Mouse (Mus musculus) MEL (cell line): ENCODE measurements around the gene Thsd4. TPM values are rescaled to one million over a fixed set of nuclear protein-coding genes. Genes with fewer than 3 reads are reported as not detected.

Source experiments
- DNase-seq: peaks from one replicate; pipeline ENCODE4 v3.0.0; 2011; ENCODE audit warnings: low read depth, low spot score
- H3K27ac ChIP-seq: 2 replicates; pipeline ENCODE4 v1.5.1; 2012; ENCODE audit warnings: low read depth, mild to moderate bottlenecking, control low read depth, low read length, moderate library complexity; ENCODE audit not compliant: control insufficient read depth
- H3K27me3 ChIP-seq, 2 experiments: fragments of 150-350 bp in 1 of 2; sonication (generic) in 1 of 2; 2 replicates each; pipeline ENCODE4 v1.6.1; 2012; ENCODE audit warnings: low read length in 2 of 2, mild to moderate bottlenecking in 2 of 2, improper control_type of control experiment in 1 of 2, moderate library complexity in 1 of 2; ENCODE audit not compliant: insufficient read depth in 2 of 2, control insufficient read depth in 1 of 2
- H3K36me3 ChIP-seq, 2 experiments: 2 replicates each; pipeline ENCODE4 v1.6.1; 2012 to 2014; ENCODE audit warnings: low read length in 2 of 2, improper control_type of control experiment in 1 of 2, inconsistent platforms in 1 of 2, mild to moderate bottlenecking in 1 of 2; ENCODE audit not compliant: insufficient read depth in 2 of 2, control insufficient read depth in 1 of 2
- H3K4me1 ChIP-seq, 2 experiments: fragments of 150-350 bp in 1 of 2; sonication (generic) in 1 of 2; 2 replicates each; pipeline ENCODE4 v1.6.1; 2012; ENCODE audit warnings: low read length in 2 of 2, improper control_type of control experiment in 1 of 2, mild to moderate bottlenecking in 1 of 2; ENCODE audit not compliant: insufficient read depth in 2 of 2, control insufficient read depth in 1 of 2
- H3K4me3 ChIP-seq, 2 experiments: fragments of 150-350 bp in 1 of 2; sonication (generic) in 1 of 2; 2 replicates each; pipeline ENCODE4 v1.5.1; 2012; ENCODE audit warnings: low read depth in 2 of 2, low read length in 2 of 2, mild to moderate bottlenecking in 2 of 2, moderate library complexity in 2 of 2, control low read depth in 1 of 2, improper control_type of control experiment in 1 of 2; ENCODE audit not compliant: control insufficient read depth in 1 of 2, insufficient read depth in 1 of 2
- H3K79me2 ChIP-seq: 2 replicates; pipeline ENCODE4 v1.6.1; 2012; ENCODE audit warnings: mild to moderate bottlenecking, low read length, moderate library complexity; ENCODE audit not compliant: control insufficient read depth, poor library complexity, insufficient read depth
- H3K9ac ChIP-seq: 2 replicates; pipeline ENCODE4 v1.6.1; 2012; ENCODE audit warnings: low read depth, mild to moderate bottlenecking, control low read depth, low read length, moderate library complexity; ENCODE audit not compliant: control insufficient read depth, poor library complexity, severe bottlenecking
- H3K9me3 ChIP-seq: fragments of 150-350 bp; sonication (generic); replicated peaks from 2 replicates; pipeline ENCODE4 v1.6.1; 2012; ENCODE audit warnings: mild to moderate bottlenecking, low read length, improper control_type of control experiment, moderate library complexity; ENCODE audit not compliant: insufficient read depth
- CHD2 ChIP-seq: IDR thresholded peaks from 2 replicates; pipeline ENCODE4 v1.6.1; 2011; ENCODE audit warnings: low read length, improper control_type of control experiment
- CTCF ChIP-seq, 3 experiments: IDR thresholded peaks in 2 of 3; conservative IDR thresholded peaks in 1 of 3; 2 replicates each; pipeline ENCODE4 v1.5.1; 2011 to 2012; ENCODE audit warnings: low read length in 3 of 3, low read depth in 2 of 3, mild to moderate bottlenecking in 2 of 3, improper control_type of control experiment in 1 of 3, inconsistent platforms in 1 of 3, mixed read lengths in 1 of 3, moderate library complexity in 1 of 3; ENCODE audit not compliant: control insufficient read depth in 1 of 3, insufficient read depth in 1 of 3, poor library complexity in 1 of 3, severe bottlenecking in 1 of 3
- E2F4 ChIP-seq: IDR thresholded peaks from 2 replicates; pipeline ENCODE4 v1.6.1; 2011; ENCODE audit warnings: low read depth, low read length, improper control_type of control experiment, borderline replicate concordance
- ELF1 ChIP-seq: IDR thresholded peaks from 2 replicates; pipeline ENCODE4 v1.6.1; 2014; ENCODE audit warnings: low read depth, mild to moderate bottlenecking, inconsistent platforms, low read length, improper control_type of control experiment, moderate library complexity
- GABPA ChIP-seq: IDR thresholded peaks from 2 replicates; pipeline ENCODE4 v1.6.1; 2012; ENCODE audit warnings: low read depth, mild to moderate bottlenecking, inconsistent platforms, low read length, improper control_type of control experiment, moderate library complexity
- GATA1 ChIP-seq: IDR thresholded peaks from 2 replicates; pipeline ENCODE4 v1.6.1; 2011; ENCODE audit warnings: low read depth, low read length, improper control_type of control experiment
- HCFC1 ChIP-seq: IDR thresholded peaks from 2 replicates; pipeline ENCODE4 v1.6.1; 2012; ENCODE audit warnings: low read depth, mild to moderate bottlenecking, inconsistent platforms, low read length, improper control_type of control experiment, moderate library complexity
- MAX ChIP-seq: IDR thresholded peaks from 2 replicates; pipeline ENCODE4 v1.6.1; 2011; ENCODE audit warnings: low read length, improper control_type of control experiment
- MAZ ChIP-seq: IDR thresholded peaks from 2 replicates; pipeline ENCODE4 v1.6.1; 2012; ENCODE audit warnings: low read depth, mild to moderate bottlenecking, inconsistent platforms, low read length, improper control_type of control experiment
- MYB ChIP-seq: IDR thresholded peaks from 2 replicates; pipeline ENCODE4 v1.6.1; 2011; ENCODE audit warnings: mild to moderate bottlenecking, low read depth, low read length, improper control_type of control experiment
- MYC ChIP-seq: IDR thresholded peaks from 2 replicates; pipeline ENCODE4 v1.6.1; 2011; ENCODE audit warnings: low read depth, mild to moderate bottlenecking, low read length, improper control_type of control experiment, moderate library complexity
- NELFE ChIP-seq: IDR thresholded peaks from 2 replicates; pipeline ENCODE4 v1.6.1; 2011; ENCODE audit warnings: low read depth, low read length, improper control_type of control experiment
- POLR2A ChIP-seq, 2 experiments: IDR thresholded peaks; 2 replicates each; pipeline ENCODE4 v1.6.1; 2011 to 2012; ENCODE audit warnings: low read length in 2 of 2, mild to moderate bottlenecking in 2 of 2, control low read depth in 1 of 2, improper control_type of control experiment in 1 of 2, low read depth in 1 of 2, moderate library complexity in 1 of 2; ENCODE audit not compliant: control insufficient read depth in 1 of 2, insufficient read depth in 1 of 2, poor library complexity in 1 of 2
- RCOR1 ChIP-seq: IDR thresholded peaks from 2 replicates; pipeline ENCODE4 v1.6.1; 2012; ENCODE audit warnings: low read depth, mild to moderate bottlenecking, inconsistent platforms, low read length, improper control_type of control experiment
- SMC3 ChIP-seq: IDR thresholded peaks from 2 replicates; pipeline ENCODE4 v1.6.1; 2011; ENCODE audit warnings: low read depth, low read length, improper control_type of control experiment
- TAL1 ChIP-seq: IDR thresholded peaks from 2 replicates; pipeline ENCODE4 v1.6.1; 2012; ENCODE audit warnings: mild to moderate bottlenecking, inconsistent platforms, low read length, moderate library complexity, mixed read lengths
- UBTF ChIP-seq: IDR thresholded peaks from 2 replicates; pipeline ENCODE4 v1.6.1; 2012; ENCODE audit warnings: low read depth, mild to moderate bottlenecking, inconsistent platforms, low read length, improper control_type of control experiment, moderate library complexity, borderline replicate concordance; ENCODE audit not compliant: insufficient read depth
- USF1 ChIP-seq: IDR thresholded peaks from 2 replicates; pipeline ENCODE4 v1.6.1; 2014; ENCODE audit warnings: low read depth, mild to moderate bottlenecking, inconsistent platforms, low read length, improper control_type of control experiment, moderate library complexity
- ZC3H11A ChIP-seq: IDR thresholded peaks from 2 replicates; pipeline ENCODE4 v1.6.1; 2012; ENCODE audit warnings: low read depth, mild to moderate bottlenecking, inconsistent platforms, low read length, improper control_type of control experiment
- ZKSCAN1 ChIP-seq: IDR thresholded peaks from 2 replicates; pipeline ENCODE4 v1.6.1; 2012; ENCODE audit warnings: low read depth, mild to moderate bottlenecking, inconsistent platforms, low read length, improper control_type of control experiment, moderate library complexity
- ZMIZ1 ChIP-seq: IDR thresholded peaks from 2 replicates; pipeline ENCODE4 v1.6.1; 2012; ENCODE audit warnings: low read depth, mild to moderate bottlenecking, inconsistent platforms, low read length, improper control_type of control experiment, moderate library complexity
- ZNF384 ChIP-seq: IDR thresholded peaks from 2 replicates; pipeline ENCODE4 v1.6.1; 2012; ENCODE audit warnings: low read depth, mild to moderate bottlenecking, inconsistent platforms, low read length, improper control_type of control experiment
- polyA plus RNA-seq, 2 experiments: library from polyadenylated mRNA; stranded (reverse) in 1 of 2; unstranded in 1 of 2; fragments of >175 nt in 1 of 2; fragments of >200 nt in 1 of 2; gene quantifications; 2 replicates each; pipeline versions ENCODE4 v1.2.1 to v1.2.4; 2012; ENCODE audit warnings: low replicate concordance in 2 of 2, low read depth in 1 of 2; ENCODE audit not compliant: insufficient read length in 2 of 2, insufficient read depth in 1 of 2, missing spikeins in 1 of 2
- total RNA-seq: library from RNA; depleted of rRNA; stranded (reverse); fragments of 300-350 nt; gene quantifications from 2 replicates; pipeline ENCODE4 v1.2.3, GENCODE M21; 2012

Thsd4 gene
- total and polyA plus RNA-seq, 3 experiments: 0.08 TPM; not detected in 1

DNA sequence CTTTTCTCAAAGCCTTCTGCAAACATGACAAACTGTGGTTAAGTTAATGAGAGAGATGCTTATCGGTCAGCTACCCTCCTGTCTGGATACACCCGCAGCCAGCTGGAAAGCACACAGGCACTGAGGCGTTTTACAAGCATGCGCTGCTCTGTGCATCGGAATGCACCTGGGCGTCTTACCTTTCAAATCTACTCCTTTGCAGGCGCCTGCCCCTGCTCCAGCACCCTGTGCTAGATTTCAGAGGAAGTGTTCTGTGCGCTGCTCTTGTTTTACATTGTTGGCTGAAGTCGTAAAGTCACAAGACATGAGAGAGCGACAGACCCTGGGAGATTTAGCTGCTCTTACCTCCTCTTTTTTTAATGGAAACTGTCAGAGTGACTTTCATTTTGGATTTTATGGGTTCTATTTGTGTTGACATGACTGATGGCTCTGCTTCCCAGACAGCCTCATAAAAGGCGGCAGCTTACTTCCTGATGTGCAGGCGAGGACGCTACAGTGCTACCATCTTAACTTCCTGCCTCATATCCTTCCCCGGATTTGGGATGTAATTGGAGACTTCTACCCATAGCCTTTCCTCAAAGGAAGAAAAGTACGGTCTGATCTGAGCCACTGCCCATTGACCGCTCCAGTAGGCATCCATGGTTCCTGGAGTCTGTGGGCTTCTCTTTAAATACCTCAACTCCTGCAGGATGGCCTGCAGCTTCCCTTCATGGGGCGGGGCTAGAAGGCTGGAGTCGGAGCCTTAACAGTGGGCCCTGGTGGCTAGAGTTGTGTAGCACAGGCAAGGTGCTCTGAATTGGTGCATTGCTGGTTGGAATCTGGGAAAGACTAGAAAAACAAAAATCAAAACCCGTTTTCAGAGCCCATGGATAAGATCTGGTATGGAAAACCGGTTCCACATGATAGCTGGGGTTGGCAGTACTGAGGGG lies 40.9 kb upstream of the Thsd4 start:
- no peaks in the 10 kb centered on the region for H3K79me2 ChIP-seq
- DNase-seq: no peak
- H3K4me3 ChIP-seq: no peak overlapping the region
- no peak overlapping the region for H3K27ac ChIP-seq
- TF ChIP-seq CTCF (IDR thresholded peaks at IDR 0.05 in 2 of 3, conservative IDR thresholded peaks at IDR 0.05 in 1 of 3; ENCODE audit: control insufficient read depth in 1 of 3, insufficient read depth in 1 of 3, low read depth in 2 of 3, low read length in 3 of 3, poor library complexity in 1 of 3, severe bottlenecking in 1 of 3) (peak in 1 of 3 experiments; percentile 10; a peak in 1 of 6 replicates), SMC3 (no peak), HCFC1 (no peak), MAZ (no peak), NELFE (no peak)
- no peaks in the 10 kb centered on the region for H3K27me3 ChIP-seq
- no peaks in the 10 kb centered on the region for H3K36me3 ChIP-seq
- H3K4me1 ChIP-seq: peaks cover 0 to 5% of the 10 kb centered on the region in 2 experiments; a peak in 1 of 4 replicates
- no peaks in the 10 kb centered on the region for H3K9me3 ChIP-seq
- H3K9ac ChIP-seq: no peak overlapping the region

DNA sequence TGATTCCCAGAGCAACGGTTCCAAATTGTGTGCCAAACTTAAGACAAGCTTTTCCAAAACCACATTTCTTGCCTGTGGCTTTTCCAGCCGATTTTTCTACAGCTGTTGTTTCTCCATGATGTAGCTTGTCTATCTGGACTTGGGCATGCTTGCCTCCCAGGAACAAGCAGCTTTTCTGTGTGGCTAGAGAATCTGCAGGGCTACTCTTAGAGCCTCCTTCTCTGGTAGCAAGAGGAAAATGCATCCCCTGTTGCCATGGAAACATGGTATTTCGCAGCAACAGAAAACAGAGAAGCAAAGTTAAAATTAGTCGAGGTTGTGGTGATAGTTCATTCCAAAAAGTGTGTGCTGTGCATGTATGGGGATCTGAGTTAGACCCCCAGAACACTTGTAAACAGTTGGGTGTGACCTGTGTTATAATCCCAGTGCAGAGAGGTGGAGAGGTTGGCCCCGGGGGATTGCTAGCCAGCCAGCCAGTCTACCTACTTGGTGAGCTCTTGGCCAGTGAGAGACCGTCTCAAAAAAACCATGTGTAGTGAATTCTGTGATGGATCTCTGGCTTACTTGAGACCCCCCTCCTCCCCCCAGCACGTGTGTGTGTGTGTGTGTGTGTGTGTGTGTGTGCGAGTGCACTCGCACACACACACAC lies 39.9 kb upstream of the Thsd4 start:
- H3K9ac ChIP-seq: no peak overlapping the region
- TF ChIP-seq ZC3H11A (no peak), ZNF384 (no peak), ELF1 (no peak), CHD2 (no peak), POLR2A (IDR thresholded peaks at IDR 0.05; ENCODE audit: control insufficient read depth in 1 of 2, insufficient read depth in 1 of 2, low read depth in 1 of 2, low read length in 2 of 2, poor library complexity in 1 of 2) (no peak), USF1 (no peak), ZMIZ1 (no peak), GATA1 (no peak), UBTF (no peak), GABPA (no peak), MYC (no peak), MAX (no peak), MYB (no peak), RCOR1 (no peak), TAL1 (no peak), SMC3 (no peak), ZKSCAN1 (no peak), E2F4 (no peak)
- no peaks in the 10 kb centered on the region for H3K36me3 ChIP-seq
- no peak for DNase-seq
- no peaks in the 10 kb centered on the region for H3K79me2 ChIP-seq
- peaks cover 0 to 5% of the 10 kb centered on the region in 2 experiments; a peak in 1 of 4 replicates for H3K4me1 ChIP-seq
- no peaks in the 10 kb centered on the region for H3K9me3 ChIP-seq
- H3K27me3 ChIP-seq: no peaks in the 10 kb centered on the region
- H3K27ac ChIP-seq: no peak overlapping the region
- H3K4me3 ChIP-seq: no peak overlapping the region
